Mouse (Mus musculus) neural tube, postnatal 0 days (tissue): Measurements from ENCODE around the gene Olfr1130. TPM values are rescaled to one million over a fixed set of nuclear protein-coding genes. Genes with fewer than 3 reads are reported as not detected.

Experiments
- polyA plus RNA-seq: library from polyadenylated mRNA; unstranded; fragments of >200 nt; fragmentation: Nextera tagmentation; extraction: Ambion mirVana; gene quantifications from 2 replicates; pipeline ENCODE4 v1.2.1, GENCODE M21; 2015

Gene Olfr1130
- not detected in 2 replicates for polyA plus RNA-seq

GRCm38 (mm10) chr2:87605912-87606311 is at the start of gene Olfr1130:
Gene Olfr1130 (plus strand): TSS chr2:87606212.

GRCm38 (mm10) chr2:87573602-87574001 is 32.4 kb upstream of the Olfr1130 start, which contains the start of gene Olfr1129:
Gene Olfr1129 (plus strand): TSS chr2:87573902.

DNA sequence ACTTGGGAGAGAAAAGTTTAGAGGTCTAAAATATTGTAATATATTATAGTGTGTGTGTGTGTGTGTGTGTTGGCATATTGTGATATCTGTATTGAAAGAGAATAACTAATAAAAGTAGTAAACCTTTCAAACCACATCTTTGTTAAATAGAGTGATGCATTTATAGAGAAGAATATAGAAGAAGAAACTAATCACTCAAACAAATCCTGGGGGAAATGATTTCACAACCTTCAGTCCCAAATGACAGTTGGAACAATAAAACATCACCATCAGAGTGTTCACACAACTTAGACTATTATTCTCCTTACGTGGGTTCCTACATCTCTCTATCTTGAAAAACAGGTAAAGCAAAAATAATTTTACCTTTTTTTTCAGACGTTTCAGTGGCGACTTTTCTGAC is 20.8 kb downstream of the Olfr1130 start, which contains the start of gene Olfr1131:
Olfr1131 (plus strand) TSS at position 301 of the 400 bp plus-strand sequence.

DNA sequence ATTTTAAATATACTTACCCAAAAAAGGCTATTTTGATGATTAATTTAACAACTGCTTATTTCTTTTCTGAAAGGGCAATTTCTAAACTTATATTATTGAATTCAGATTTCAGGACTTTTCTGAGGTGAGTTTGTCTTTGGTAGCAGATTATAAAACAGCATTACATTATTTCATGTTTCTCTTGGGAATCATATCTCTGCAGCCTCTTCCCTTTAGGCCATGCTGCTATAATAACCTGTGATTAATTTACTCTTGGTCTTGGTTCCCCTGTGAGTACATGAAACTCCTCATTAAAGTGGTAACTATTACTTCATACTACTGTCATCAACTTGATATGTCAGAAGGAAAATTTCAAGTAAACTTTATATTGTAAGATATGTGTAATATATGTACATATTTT is 31.4 kb downstream of the Olfr1130 start, which contains the start of gene Olfr1132:
Olfr1132 (minus strand) TSS at position 101 of the 400 bp plus-strand sequence.

DNA sequence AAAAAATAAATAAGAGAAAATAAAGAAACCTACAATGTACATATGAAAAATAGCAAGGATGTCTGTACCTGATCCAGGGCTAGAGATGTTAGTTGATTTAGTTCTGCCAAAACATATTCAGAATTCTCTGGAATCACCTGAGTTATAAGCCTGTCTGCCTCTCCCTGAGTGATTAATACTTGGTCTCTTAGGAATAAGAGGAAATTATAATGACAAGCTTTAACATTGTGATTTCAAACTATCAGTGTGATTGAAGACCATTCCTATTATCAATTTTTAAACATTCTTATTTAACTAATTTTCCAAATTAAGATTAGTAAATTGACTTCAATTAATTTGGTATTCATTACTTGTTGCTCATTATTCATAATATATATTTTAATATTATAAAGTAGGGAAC is 41.3 kb downstream of the Olfr1130 start, which contains the start of gene Olfr1133:
Olfr1133 (minus strand) TSS at position 101 of the 400 bp plus-strand sequence.

GRCm38 (mm10) chr2:87658360-87658759 is 52.3 kb downstream of the Olfr1130 start, which contains the start of gene Olfr1134:
Gene Olfr1134 (minus strand): TSS chr2:87658460.

Other genes starting within 250 kb of the Olfr1130 start
- gene Olfr1121, start 236.3 kb upstream of the Olfr1130 start, polyA plus RNA-seq = not detected in 2 replicates
- gene Olfr1122, start 220.4 kb upstream of the Olfr1130 start, polyA plus RNA-seq = not detected in 2 replicates
- gene Olfr1123, start 189.6 kb upstream of the Olfr1130 start, polyA plus RNA-seq = not detected in 2 replicates
- gene Olfr1124, start 175.9 kb upstream of the Olfr1130 start, polyA plus RNA-seq = 0.06 and 0.11 TPM in 2 replicates
- not detected in 2 replicates for gene Olfr1126, start 152.2 kb upstream of the Olfr1130 start, polyA plus RNA-seq
- gene Pramel7, start 109.1 kb upstream of the Olfr1130 start, polyA plus RNA-seq = not detected in 2 replicates
- gene Pramel6, start 99.6 kb upstream of the Olfr1130 start, polyA plus RNA-seq = not detected in 2 replicates
- not detected in 2 replicates for gene Olfr153, start 74.4 kb upstream of the Olfr1130 start, polyA plus RNA-seq
- not detected in 2 replicates for gene Olfr1128, start 60.7 kb upstream of the Olfr1130 start, polyA plus RNA-seq
- gene Olfr1129, start 32.3 kb upstream of the Olfr1130 start, polyA plus RNA-seq = not detected in 2 replicates
- gene Olfr1131, start 20.9 kb downstream of the Olfr1130 start, polyA plus RNA-seq = not detected in 2 replicates
- gene Olfr1132, start 31.3 kb downstream of the Olfr1130 start, polyA plus RNA-seq = not detected in 2 replicates
- gene Olfr1133, start 41.2 kb downstream of the Olfr1130 start, polyA plus RNA-seq = not detected in 2 replicates
- not detected in 2 replicates for gene Olfr1134, start 52.2 kb downstream of the Olfr1130 start, polyA plus RNA-seq
- not detected in 2 replicates for gene Olfr1135, start 67.5 kb downstream of the Olfr1130 start, polyA plus RNA-seq
- not detected in 2 replicates for gene Olfr1136, start 87.7 kb downstream of the Olfr1130 start, polyA plus RNA-seq
- gene Olfr1137, start 107.0 kb downstream of the Olfr1130 start, polyA plus RNA-seq = not detected in 2 replicates
- gene Olfr1138, start 133.8 kb downstream of the Olfr1130 start, polyA plus RNA-seq = not detected in 2 replicates
- not detected in 2 replicates for gene Olfr1140, start 137.5 kb downstream of the Olfr1130 start, polyA plus RNA-seq
- gene Olfr1141, start 147.8 kb downstream of the Olfr1130 start, polyA plus RNA-seq = not detected in 2 replicates
- gene Olfr152, start 173.3 kb downstream of the Olfr1130 start, polyA plus RNA-seq = not detected in 2 replicates
- not detected in 2 replicates for gene Olfr1143, start 194.4 kb downstream of the Olfr1130 start, polyA plus RNA-seq
- not detected in 2 replicates for gene Olfr1145, start 203.6 kb downstream of the Olfr1130 start, polyA plus RNA-seq
- gene Olfr1148, start 224.3 kb downstream of the Olfr1130 start, polyA plus RNA-seq = not detected in 2 replicates
- gene Olfr1150-ps1, start 237.8 kb downstream of the Olfr1130 start, polyA plus RNA-seq = not detected in 2 replicates
- gene Olfr1151, start 249.7 kb downstream of the Olfr1130 start, polyA plus RNA-seq = not detected in 2 replicates